Mouse (Mus musculus) neural tube, embryonic 11.5 days (tissue): ENCODE data around the gene Fnbp1. TPM values are rescaled to one million over a fixed set of nuclear protein-coding genes. Genes with fewer than 3 reads are reported as not detected.

Experiments used
- ATAC-seq: fragments of 200-750 bp; cut with Nextera tagmentation; 2 replicates; pipeline ENCODE4 v1.8.0; 2017; ENCODE audit warnings: moderate number of reproducible peaks, mild to moderate bottlenecking, moderate TSS enrichment, moderate library complexity; ENCODE audit not compliant: insufficient read depth, low FRiP score, low TSS enrichment
- DNase-seq: peaks from one replicate; pipeline ENCODE4 v3.0.0-alpha.2; 2015; ENCODE audit warnings: low spot score
- H3K27ac ChIP-seq: fragments of 300-500 bp; sonication (generic); 2 replicates; pipeline ENCODE4 v1.5.1; 2014; ENCODE audit warnings: low read depth, mild to moderate bottlenecking, low read length
- H3K27me3 ChIP-seq: fragments of 300-500 bp; sonication (generic); 2 replicates; pipeline ENCODE4 v1.6.1; 2014; ENCODE audit warnings: mild to moderate bottlenecking, low read length, mixed read lengths; ENCODE audit not compliant: control insufficient read depth, insufficient read depth
- H3K36me3 ChIP-seq: fragments of 300-500 bp; sonication (generic); 2 replicates; pipeline ENCODE4 v1.6.1; 2014; ENCODE audit warnings: mild to moderate bottlenecking, low read length, moderate library complexity, mixed read lengths; ENCODE audit not compliant: control insufficient read depth, insufficient read depth
- H3K4me1 ChIP-seq: fragments of 300-500 bp; sonication (generic); 2 replicates; pipeline ENCODE4 v1.6.1; 2014; ENCODE audit warnings: low read length, mixed read lengths; ENCODE audit not compliant: control insufficient read depth, insufficient read depth
- H3K4me2 ChIP-seq: fragments of 300-500 bp; sonication (generic); 2 replicates; pipeline ENCODE4 v1.6.1; 2014; ENCODE audit warnings: low read depth, mild to moderate bottlenecking, moderate library complexity
- H3K4me3 ChIP-seq: fragments of 300-500 bp; sonication (generic); 2 replicates; pipeline ENCODE4 v1.5.1; 2014; ENCODE audit warnings: low read depth, low read length
- H3K9ac ChIP-seq: fragments of 300-500 bp; sonication (generic); 2 replicates; pipeline ENCODE4 v1.6.1; 2014; ENCODE audit warnings: mild to moderate bottlenecking, low read length
- H3K9me3 ChIP-seq: fragments of 300-500 bp; sonication (generic); 2 replicates; pipeline ENCODE4 v1.6.1; 2016; ENCODE audit warnings: low read length; ENCODE audit not compliant: control insufficient read depth
- WGBS: fragments of 180-500 bp; shearing (Covaris S2); extraction: QIAGEN DNeasy Blood & Tissue Kit; methylation state at CpG from one replicate; pipeline ENCODE4 v1.1.7; 2014; 5-methylcytosine and 5-hydroxymethylcytosine counted together
- polyA plus RNA-seq: library from polyadenylated mRNA; unstranded; fragments of >200 nt; fragmentation: Nextera tagmentation; extraction: Ambion mirVana; gene quantifications from 2 replicates; pipeline ENCODE4 v1.2.1, GENCODE M21; 2014

Gene Fnbp1
- polyA plus RNA-seq, 1 experiment from 2014 or later, result 17.6 TPM

GRCm38 (mm10) chr2:31056070-31056469, 85.7 kb downstream of the Fnbp1 start:
- Histone ChIP-seq H3K27ac (no peak overlapping the region), H3K9ac (no peak overlapping the region), H3K4me3 (no peak overlapping the region), H3K27me3 (no peaks in the 10 kb centered on the region), H3K9me3 (no peaks in the 10 kb centered on the region), H3K4me1 (no peaks in the 10 kb centered on the region), H3K36me3 (peaks cover 7% of the 10 kb centered on the region; the same call in 1 of the 2 replicates), H3K4me2 (no peak overlapping the region)
- 98% methylated on average over 3 of the region's 3 CpGs for WGBS
- DNase-seq (no peak), ATAC-seq (no peak)

- DNase-seq, result no peak
- 92% methylated on average over 11 of the region's 11 CpGs for WGBS
- Histone ChIP-seq H3K9me3 (no peaks in the 10 kb centered on the region), H3K4me1 (no peaks in the 10 kb centered on the region), H3K36me3 (peaks cover 7% of the 10 kb centered on the region; the same call in 1 of the 2 replicates), H3K27ac (no peak overlapping the region), H3K4me3 (no peak overlapping the region), H3K9ac (no peak overlapping the region), H3K4me2 (no peak overlapping the region), H3K27me3 (no peaks in the 10 kb centered on the region)
- no peak for ATAC-seq
Measured at GRCm38 (mm10) chr2:31053851-31054340, 87.9 kb downstream of the Fnbp1 start.

- Histone ChIP-seq H3K9me3 (no peaks in the 10 kb centered on the region), H3K4me3 (no peak overlapping the region), H3K4me2 (no peak overlapping the region), H3K27ac (no peak overlapping the region), H3K9ac (no peak overlapping the region), H3K27me3 (no peaks in the 10 kb centered on the region), H3K4me1 (no peaks in the 10 kb centered on the region), H3K36me3 (peaks cover 7% of the 10 kb centered on the region; the same call in 1 of the 2 replicates)
- ATAC-seq (no peak), DNase-seq (no peak)
- 93% methylated on average over 13 of the region's 13 CpGs for WGBS
Measured at GRCm38 (mm10) chr2:31053426-31053825, 88.4 kb downstream of the Fnbp1 start.

- Histone ChIP-seq H3K27ac (no peak overlapping the region), H3K4me1 (no peaks in the 10 kb centered on the region), H3K36me3 (peaks cover 7% of the 10 kb centered on the region; the same call in 1 of the 2 replicates), H3K4me2 (no peak overlapping the region), H3K4me3 (no peak overlapping the region), H3K27me3 (no peaks in the 10 kb centered on the region), H3K9me3 (no peaks in the 10 kb centered on the region), H3K9ac (no peak overlapping the region)
- DNase-seq (no peak), ATAC-seq (no peak)
- 94% methylated on average over 10 of the region's 10 CpGs for WGBS
Measured at GRCm38 (mm10) chr2:31052441-31052840, 89.4 kb downstream of the Fnbp1 start.

- ATAC-seq (no peak), DNase-seq (no peak)
- Histone ChIP-seq H3K36me3 (no peaks in the 10 kb centered on the region; the same call in 1 of the 2 replicates), H3K27ac (no peak overlapping the region), H3K9ac (no peak overlapping the region), H3K4me1 (no peaks in the 10 kb centered on the region), H3K9me3 (no peaks in the 10 kb centered on the region), H3K4me3 (no peak overlapping the region), H3K27me3 (no peaks in the 10 kb centered on the region), H3K4me2 (no peak overlapping the region)
- WGBS, result 92% methylated on average over 6 of the region's 6 CpGs
Measured at GRCm38 (mm10) chr2:31048037-31048436, 93.8 kb downstream of the Fnbp1 start.

GRCm38 (mm10) chr2:31043856-31044255, 98.0 kb downstream of the Fnbp1 start:
- Histone ChIP-seq H3K9me3 (no peaks in the 10 kb centered on the region), H3K4me3 (no peak overlapping the region), H3K36me3 (peaks cover 4% of the 10 kb centered on the region; the same call in 1 of the 2 replicates), H3K4me2 (no peak overlapping the region), H3K9ac (no peak overlapping the region), H3K4me1 (no peaks in the 10 kb centered on the region), H3K27me3 (no peaks in the 10 kb centered on the region), H3K27ac (no peak overlapping the region)
- 96% methylated on average over 1 of the region's 1 CpGs for WGBS
- ATAC-seq (no peak), DNase-seq (no peak)

- whole genome bisulfite sequencing, result 90% methylated on average over 6 of the region's 6 CpGs
- no peaks in the 10 kb centered on the region for H3K4me1 ChIP-seq
- H3K27ac ChIP-seq, result no peak overlapping the region
- no peaks in the 10 kb centered on the region for H3K9me3 ChIP-seq
- no peak overlapping the region for H3K4me3 ChIP-seq
- H3K4me2 ChIP-seq, result no peak overlapping the region
- peaks cover 4% of the 10 kb centered on the region; the same call in 1 of the 2 replicates for H3K36me3 ChIP-seq
- no peak for ATAC-seq
- H3K9ac ChIP-seq, result no peak overlapping the region
- no peaks in the 10 kb centered on the region for H3K27me3 ChIP-seq
- no peak for DNase-seq
Measured at GRCm38 (mm10) chr2:31042881-31043280, 98.9 kb downstream of the Fnbp1 start.

- no peak for DNase-seq
- no peaks in the 10 kb centered on the region for H3K27me3 ChIP-seq
- no peaks in the 10 kb centered on the region for H3K4me1 ChIP-seq
- H3K9me3 ChIP-seq, result no peaks in the 10 kb centered on the region
- no peak overlapping the region for H3K4me3 ChIP-seq
- no peak overlapping the region for H3K4me2 ChIP-seq
- 90% methylated on average over 6 of the region's 6 CpGs for WGBS
- H3K27ac ChIP-seq, result no peak overlapping the region
- no peak for ATAC-seq
- peaks cover 4% of the 10 kb centered on the region; the same call in 1 of the 2 replicates for H3K36me3 ChIP-seq
- H3K9ac ChIP-seq, result no peak overlapping the region
Measured at GRCm38 (mm10) chr2:31041386-31041785, 100.4 kb downstream of the Fnbp1 start.

- Histone ChIP-seq H3K27ac (no peak overlapping the region), H3K4me2 (no peak overlapping the region), H3K9ac (no peak overlapping the region), H3K27me3 (no peaks in the 10 kb centered on the region), H3K4me3 (no peak overlapping the region), H3K9me3 (no peaks in the 10 kb centered on the region), H3K36me3 (peaks cover 7% of the 10 kb centered on the region), H3K4me1 (no peaks in the 10 kb centered on the region)
- WGBS, result 79% methylated on average over 3 of the region's 3 CpGs
- DNase-seq (no peak), ATAC-seq (no peak)
Measured at GRCm38 (mm10) chr2:31040487-31040886, 101.3 kb downstream of the Fnbp1 start.
